Mouse (Mus musculus): ENCODE data around the gene 2610028H24Rik. TPM values are rescaled to one million over a fixed set of nuclear protein-coding genes. Genes with fewer than 3 reads are reported as not detected.

Gene 2610028H24Rik
- under 1 TPM; 0.13 to 0.62 TPM for polyA plus RNA-seq (2017; shearing (Covaris generic))

GRCm38 (mm10) chr10:76448851-76449250, at the start of gene 2610028H24Rik:
2610028H24Rik (plus strand) TSS chr10:76449081.

GRCm38 (mm10) chr10:76440281-76440680, 8.6 kb upstream of the 2610028H24Rik start, which contains the start of gene AC141477.1:
AC141477.1 (minus strand) TSS chr10:76440444.

GRCm38 (mm10) chr10:76442178-76443088, 6.4 kb upstream of the 2610028H24Rik start, which contains the start of gene Pcnt:
Pcnt (minus strand) TSS chr10:76442786.

GRCm38 (mm10) chr10:76468203-76469162, 19.6 kb downstream of the 2610028H24Rik start, which contains the start of the genes Mcm3ap and Ybey:
Mcm3ap (plus strand) TSS chr10:76468927.
Ybey (minus strand) TSS chr10:76469114.

Other genes starting within 250 kb of the 2610028H24Rik start
- gene Prmt2, start 211.2 kb upstream of the 2610028H24Rik start, polyA plus RNA-seq (2017; shearing (Covaris generic)) = 10 to 100 TPM; 29.4 to 29.9 TPM
- gene S100b, start 195.2 kb upstream of the 2610028H24Rik start, polyA plus RNA-seq (2017; shearing (Covaris generic)) = 1 to 10 TPM in 1 of 2 experiments, under 1 TPM in 1; 0.20 to 1.0 TPM
- gene Dip2a, start 103.8 kb upstream of the 2610028H24Rik start, polyA plus RNA-seq (2017; shearing (Covaris generic)) = 1 to 10 TPM; 7.4 to 9.8 TPM
- 10 to 100 TPM in 1 of 2 experiments, 1 to 10 TPM in 1; 8.4 to 19.2 TPM for gene AC141477.1, start 8.6 kb upstream of the 2610028H24Rik start, polyA plus RNA-seq (2017; shearing (Covaris generic))
- gene Pcnt, start 6.3 kb upstream of the 2610028H24Rik start, polyA plus RNA-seq (2017; shearing (Covaris generic)) = 10 to 100 TPM; 16.0 to 21.4 TPM
- gene Mcm3ap, start 19.8 kb downstream of the 2610028H24Rik start, polyA plus RNA-seq (2017; shearing (Covaris generic)) = 10 to 100 TPM; 64.5 to 72.9 TPM
- gene Ybey, start 20.0 kb downstream of the 2610028H24Rik start, polyA plus RNA-seq (2017; shearing (Covaris generic)) = 1 to 10 TPM; 3.4 to 9.9 TPM
- gene Lss, start 82.5 kb downstream of the 2610028H24Rik start, polyA plus RNA-seq (2017; shearing (Covaris generic)) = 10 to 100 TPM; 10.6 to 22.3 TPM
- under 1 TPM; 0.31 to 0.77 TPM for gene Spatc1l, start 113.2 kb downstream of the 2610028H24Rik start, polyA plus RNA-seq (2017; shearing (Covaris generic))
- gene Ftcd, start 126.6 kb downstream of the 2610028H24Rik start, polyA plus RNA-seq (2017; shearing (Covaris generic)) = under 1 TPM in 1 of 2 experiments, not detected in 1; 0.15 TPM
- gene Col6a2, start 174.5 kb downstream of the 2610028H24Rik start, polyA plus RNA-seq (2017; shearing (Covaris generic)) = under 1 TPM; 0.16 to 0.23 TPM

All from inflammation-experienced regulatory T-cells (primary cell).